Mouse (Mus musculus): ENCODE measurements at regions not wholly inside any gene's neighbourhood (a gene's known extent, or its start where the extent isn't known, plus 50 kb on each side); places are given as distances from the start of the nearest gene placed in this dataset.

DNA sequence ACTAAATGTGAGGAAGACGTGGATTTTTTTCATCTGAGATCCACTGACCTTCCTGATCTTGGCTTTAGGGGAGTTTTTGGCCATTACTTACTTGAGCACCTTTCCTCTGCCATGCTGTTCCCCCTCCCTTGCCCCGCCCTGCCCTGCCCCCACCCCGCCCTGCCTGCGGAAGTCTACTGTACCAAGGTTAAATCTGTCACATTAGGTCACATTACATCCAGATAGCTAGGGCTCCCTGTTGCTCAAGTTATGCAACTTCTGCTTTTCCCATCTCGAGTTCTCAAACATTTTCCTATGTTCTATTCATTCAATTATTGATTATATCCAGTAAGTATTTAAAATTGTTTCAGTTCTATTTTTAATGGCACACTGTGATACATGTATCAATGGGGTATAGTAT, 144.7 kb upstream of the Cnot2 start:
- no peak for DNase-seq

GRCm38 (mm10) chr10:116721986-116722385, 140.7 kb upstream of the Cnot2 start:
- DNase-seq, result no peak

- DNase-seq, result no peak
These were observed 138.3 kb upstream of the Cnot2 start for GRCm38 (mm10) chr10:116719616-116720015.

- no peak for DNase-seq
These were observed 136.7 kb upstream of the Cnot2 start for GRCm38 (mm10) chr10:116717961-116718360.

GRCm38 (mm10) chr10:116717017-116717643, 135.8 kb upstream of the Cnot2 start:
- DNase-seq, result no peak

- peak; percentile 78 for DNase-seq
These were observed 132.1 kb upstream of the Cnot2 start for GRCm38 (mm10) chr10:116713456-116713855.

DNA sequence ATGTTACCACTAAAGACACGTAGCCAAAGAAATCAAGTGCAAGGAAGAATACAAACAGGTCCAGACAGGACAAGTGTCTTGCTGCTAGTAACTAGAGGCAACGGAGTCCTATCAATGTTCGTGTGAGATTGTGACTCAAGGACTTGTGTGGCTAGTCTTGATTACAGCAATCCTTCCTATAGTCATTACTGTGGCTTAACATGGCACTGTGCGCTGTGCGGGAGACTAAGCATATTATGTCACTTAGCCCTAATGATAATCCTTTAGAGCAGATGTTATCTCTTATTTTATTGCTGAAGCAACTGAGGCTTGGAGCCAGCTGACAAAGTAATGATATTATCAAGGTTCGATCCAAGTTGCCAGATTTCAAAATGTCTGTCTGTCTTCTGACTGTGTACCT, 125.7 kb upstream of the Cnot2 start:
- no peak for DNase-seq

GRCm38 (mm10) chr10:116701281-116701680, 120.0 kb upstream of the Cnot2 start:
- no peak for DNase-seq

DNA sequence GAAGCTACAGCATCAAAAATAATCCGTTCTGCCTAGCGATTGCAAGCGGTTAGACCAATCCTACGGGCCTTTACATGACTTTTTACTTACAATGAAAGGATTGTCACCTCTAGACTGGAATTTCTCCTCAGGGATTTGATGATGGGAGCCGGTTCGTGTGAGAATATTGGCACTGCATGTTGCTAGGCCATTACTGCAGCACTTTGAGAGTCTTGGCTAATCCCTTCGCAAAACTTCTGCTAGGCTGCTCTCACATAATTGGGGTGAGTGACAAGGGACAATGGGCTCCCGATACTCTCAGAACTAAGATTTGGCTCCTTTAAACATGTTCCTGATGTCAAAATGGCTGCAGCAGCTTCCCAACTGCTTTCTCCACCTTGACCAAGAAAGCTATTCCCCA, 118.4 kb upstream of the Cnot2 start:
- DNase-seq, result no peak

DNA sequence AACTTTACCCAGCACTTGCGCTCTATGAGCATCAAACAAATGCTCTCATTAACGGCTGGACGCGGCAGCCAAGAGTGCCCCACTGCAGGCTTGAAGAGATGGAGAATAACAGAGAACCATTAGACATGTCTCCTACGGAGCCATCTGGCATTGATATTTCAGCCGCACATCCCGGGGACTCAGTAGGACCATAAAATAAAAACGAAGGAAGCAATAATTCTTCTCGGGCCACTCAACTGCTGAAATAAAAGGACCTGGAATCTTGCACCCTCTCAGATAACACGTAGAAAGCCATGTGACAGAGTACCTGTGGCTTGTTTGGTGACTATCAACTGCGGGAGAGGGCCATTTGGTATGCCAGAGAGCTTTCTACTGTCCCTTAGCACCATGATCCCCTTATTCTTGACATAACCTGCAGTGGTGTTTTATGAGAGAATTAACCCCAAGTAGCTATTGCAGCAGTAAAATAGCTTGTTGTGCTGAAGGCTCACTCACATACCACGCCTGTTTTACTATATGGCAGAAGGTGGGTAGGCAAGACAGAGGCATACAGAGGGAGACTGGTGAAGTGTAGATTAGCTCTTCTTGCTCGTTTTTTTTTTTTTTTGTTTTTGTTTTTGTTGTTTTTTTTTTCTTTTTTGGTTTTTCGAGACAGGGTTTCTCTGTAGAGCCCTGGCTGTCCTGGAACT, 116.5 kb upstream of the Cnot2 start:
- no peak for DNase-seq

GRCm38 (mm10) chr10:116693816-116694215, 112.5 kb upstream of the Cnot2 start:
- no peak for DNase-seq

DNA sequence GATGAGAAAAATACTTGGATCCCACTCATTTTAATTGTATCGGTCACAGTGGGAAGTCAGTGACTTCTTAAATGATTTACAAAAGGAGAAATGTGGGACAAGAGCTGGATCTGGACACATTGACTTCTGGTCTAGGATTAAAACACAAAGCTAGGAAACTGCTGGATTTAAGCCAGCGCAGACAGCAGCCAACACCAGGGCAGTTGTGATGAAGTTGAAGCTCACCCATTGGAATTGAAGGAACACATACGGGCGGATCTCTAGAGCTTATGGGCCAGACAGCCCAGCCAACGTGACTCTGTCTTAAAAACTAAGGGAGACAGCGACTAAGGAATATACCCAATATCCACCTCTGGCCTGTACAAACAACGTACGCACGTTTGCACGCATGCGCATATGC, 105.4 kb upstream of the Cnot2 start:
- DNase-seq, result peak; percentile 11

GRCm38 (mm10) chr10:116683374-116683773, 102.1 kb upstream of the Cnot2 start:
- DNase-seq, result no peak

GRCm38 (mm10) chr10:116678950-116679735, 97.8 kb upstream of the Cnot2 start:
- DNase-seq, result no peak

DNA sequence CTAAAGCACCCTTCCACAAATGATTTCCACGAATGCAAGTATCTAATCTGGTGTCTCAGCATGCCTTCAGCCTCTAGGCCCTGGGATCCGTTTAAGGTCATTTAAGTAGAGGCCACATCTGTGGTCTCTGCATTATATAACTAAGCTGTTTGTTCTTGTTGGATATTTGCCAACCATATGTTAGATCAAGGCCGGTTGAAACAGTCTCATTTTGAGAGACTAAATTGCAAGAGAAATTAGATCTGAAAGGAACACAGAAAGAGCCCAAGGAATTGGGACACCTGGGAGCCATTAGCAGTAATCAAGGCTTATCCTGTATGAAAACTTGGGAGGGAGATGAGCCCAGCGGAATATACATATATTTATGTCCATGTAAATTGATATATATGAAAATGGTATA, 96.6 kb upstream of the Cnot2 start:
- no peak for DNase-seq

DNA sequence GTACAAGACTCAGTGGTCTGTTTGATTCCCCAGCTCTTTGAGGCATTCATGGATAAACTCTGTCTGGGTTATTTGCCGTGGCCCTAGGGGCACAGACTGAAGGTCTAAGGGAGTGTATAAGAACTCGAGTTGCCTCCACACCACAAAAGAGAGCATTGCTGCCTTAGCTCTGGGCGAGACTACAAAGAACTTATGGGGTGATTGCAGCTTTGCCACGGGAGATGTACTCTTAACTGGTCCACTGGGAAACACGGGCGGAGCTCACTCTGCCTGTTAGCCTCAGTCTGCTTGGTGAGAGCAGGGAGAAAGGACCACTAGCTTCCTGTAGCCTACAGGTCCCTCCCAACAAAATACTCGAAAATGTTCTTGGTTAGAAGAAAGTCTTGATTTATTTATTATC, 93.9 kb upstream of the Cnot2 start:
- DNase-seq, result no peak

- DNase-seq, result no peak
These were observed 93.0 kb upstream of the Cnot2 start for GRCm38 (mm10) chr10:116674348-116674747.

- no peak for DNase-seq
These were observed 77.1 kb upstream of the Cnot2 start for GRCm38 (mm10) chr10:116658162-116658962.

- DNase-seq, result no peak
These were observed 74.6 kb upstream of the Cnot2 start for GRCm38 (mm10) chr10:116655891-116656290.

DNA sequence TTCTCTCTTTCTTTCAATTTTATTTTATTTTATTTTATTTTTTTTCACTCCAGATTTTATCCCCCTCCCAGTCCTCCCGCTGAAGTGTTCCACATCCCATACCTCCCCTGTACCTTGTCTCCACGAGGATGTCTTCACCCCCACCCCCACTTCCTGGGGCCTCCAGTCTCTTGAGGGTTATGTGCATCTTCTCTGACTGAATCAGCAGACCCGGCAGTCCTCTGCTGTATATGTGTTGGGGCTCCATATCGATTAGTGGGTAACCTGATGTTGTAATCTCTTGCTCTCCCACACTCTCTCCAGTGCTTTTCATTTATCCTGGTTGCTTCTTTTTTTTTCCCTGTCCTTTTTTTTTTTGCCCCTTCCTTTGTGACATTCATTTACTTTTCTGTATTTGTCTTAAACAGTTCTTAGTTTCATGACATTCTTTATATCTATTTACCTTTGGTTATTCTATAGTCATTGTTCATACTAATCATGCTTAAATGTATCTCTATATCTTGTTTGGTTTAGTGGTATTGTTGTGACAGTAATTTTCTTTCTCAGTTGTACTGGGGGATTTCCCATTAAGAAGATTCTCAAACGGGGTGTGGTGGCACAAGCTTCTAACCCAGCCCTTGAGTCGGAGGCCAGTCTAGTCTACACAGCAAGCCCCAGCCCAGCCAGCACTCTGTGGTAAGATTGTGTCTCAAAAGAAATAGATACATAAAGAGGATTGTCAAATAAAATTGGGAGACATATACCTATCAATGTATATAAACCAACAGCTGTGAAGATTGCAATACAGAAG, 73.9 kb upstream of the Cnot2 start:
- no peak for DNase-seq

GRCm38 (mm10) chr10:116654091-116654490, 72.8 kb upstream of the Cnot2 start:
- DNase-seq, result no peak

DNA sequence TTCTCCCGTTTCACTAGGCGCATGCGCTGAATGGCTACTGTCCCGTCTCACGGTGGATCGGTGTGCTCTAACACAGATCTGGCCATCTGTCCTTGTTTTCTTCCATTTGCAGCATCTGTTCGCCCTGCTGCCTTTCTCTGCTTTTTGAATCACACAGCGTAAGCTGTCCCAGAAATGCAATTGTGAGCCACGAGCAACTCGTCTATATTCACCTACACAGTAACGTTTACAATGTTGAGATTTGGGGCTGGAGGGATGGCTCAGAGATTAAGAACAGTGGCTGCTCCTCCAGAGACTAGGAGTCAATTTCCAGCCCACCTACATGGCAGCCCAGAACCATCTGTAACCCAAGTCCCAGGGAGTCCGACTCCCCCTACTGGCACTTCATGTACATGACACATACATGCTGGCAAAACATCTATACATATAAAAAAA, 72.2 kb upstream of the Cnot2 start:
- no peak for DNase-seq
